Mouse (Mus musculus): ENCODE results near the gene Mthfsd. TPM values are rescaled to one million over a fixed set of nuclear protein-coding genes. Genes with fewer than 3 reads are reported as not detected.

Mthfsd gene
- polyA plus RNA-seq, 1 experiment, result 38.9 TPM

DNA sequence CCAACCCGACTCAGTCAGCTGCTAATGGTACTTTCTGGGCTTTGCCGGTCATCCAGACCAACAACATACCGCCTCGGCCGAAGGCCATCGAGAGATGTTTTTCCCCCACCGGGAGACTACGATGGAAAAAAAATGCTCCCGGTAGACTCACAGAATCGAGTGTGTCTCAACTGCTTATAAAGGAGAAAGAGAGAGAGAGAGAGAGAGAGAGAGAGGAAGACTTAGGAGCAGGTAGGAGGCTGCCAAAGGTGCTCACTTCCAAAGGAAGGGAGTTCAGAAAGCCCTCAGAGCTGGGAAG lies 33.4 kb downstream of the Mthfsd start:
- Histone ChIP-seq H3K27ac (ENCODE audit: insufficient read depth, low read length) (no peak overlapping the region), H3K4me3 (ENCODE audit: low read depth, low read length) (no peak overlapping the region), H3K27me3 (ENCODE audit: control insufficient read depth, insufficient read depth, low read length, poor library complexity, severe bottlenecking) (peaks cover 33% of the 10 kb centered on the region), H3K4me1 (ENCODE audit: control insufficient read depth, insufficient read depth, low read length) (no peaks in the 10 kb centered on the region), H3K9ac (ENCODE audit: low read depth, poor library complexity, severe bottlenecking) (no peak overlapping the region), H3K9me3 (replicated peaks; ENCODE audit: control insufficient read depth, insufficient read depth, low read length, poor library complexity, severe bottlenecking) (no peaks in the 10 kb centered on the region), H3K36me3 (ENCODE audit: control insufficient read depth, insufficient read depth, low read length, poor library complexity, severe bottlenecking) (no peaks in the 10 kb centered on the region)
- TF ChIP-seq CTCF (IDR thresholded peaks at IDR 0.05; ENCODE audit: low read depth, low read length) (no peak), POLR2A (IDR thresholded peaks at IDR 0.05; ENCODE audit: insufficient read depth, low read length) (no peak), EP300 (IDR thresholded peaks at IDR 0.05; ENCODE audit: insufficient read depth, low read depth, low read length) (no peak)

DNA sequence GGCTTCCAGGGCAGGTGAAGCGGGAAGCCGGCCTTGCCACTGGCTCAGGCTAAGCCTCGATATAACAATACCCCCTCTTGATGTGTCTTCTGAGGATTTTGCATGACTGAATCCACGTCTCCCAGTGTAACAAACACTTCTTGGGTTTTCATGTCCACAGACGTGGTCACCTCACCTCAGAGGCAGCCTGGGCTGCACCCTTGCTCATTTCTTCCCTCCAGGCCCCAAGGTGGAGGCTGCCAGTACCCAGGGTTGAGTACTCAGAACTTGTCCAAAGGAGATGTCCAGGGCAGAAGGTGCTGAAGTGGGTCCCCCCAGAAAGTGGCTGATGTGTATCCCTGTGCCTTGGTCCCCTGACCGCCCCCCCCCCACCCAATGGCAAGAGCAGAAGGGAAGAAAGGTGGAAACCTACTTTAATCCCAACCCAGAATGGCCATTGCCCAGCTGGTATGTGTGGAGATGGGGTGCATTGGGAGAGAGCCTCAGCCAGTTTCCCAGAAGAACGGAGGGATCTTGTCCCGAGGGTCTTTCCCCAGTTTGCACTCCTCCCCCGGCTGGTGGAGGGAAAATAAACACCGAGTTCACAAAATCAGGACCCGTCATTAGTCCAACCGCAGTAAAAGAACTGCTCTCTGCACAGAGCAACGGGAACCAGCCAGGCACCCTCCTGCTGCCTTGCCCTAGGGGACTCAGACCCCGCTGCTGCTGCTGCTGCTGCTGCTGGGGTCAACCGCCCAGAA lies 33.9 kb downstream of the Mthfsd start:
- no peak overlapping the region for H3K4me3 ChIP-seq (ENCODE audit: low read depth, low read length)
- peaks cover 29% of the 10 kb centered on the region for H3K27me3 ChIP-seq (ENCODE audit: control insufficient read depth, insufficient read depth, low read length, poor library complexity, severe bottlenecking)
- no peak for TF ChIP-seq POLR2A (IDR thresholded peaks at IDR 0.05; ENCODE audit: insufficient read depth, low read length)
- no peak for TF ChIP-seq CTCF (IDR thresholded peaks at IDR 0.05; ENCODE audit: low read depth, low read length)
- TF ChIP-seq EP300 (IDR thresholded peaks at IDR 0.05; ENCODE audit: insufficient read depth, low read depth, low read length), result no peak
- H3K36me3 ChIP-seq (ENCODE audit: control insufficient read depth, insufficient read depth, low read length, poor library complexity, severe bottlenecking), result no peaks in the 10 kb centered on the region
- no peaks in the 10 kb centered on the region for H3K4me1 ChIP-seq (ENCODE audit: control insufficient read depth, insufficient read depth, low read length)
- H3K27ac ChIP-seq (ENCODE audit: insufficient read depth, low read length), result no peak overlapping the region
- no peak overlapping the region for H3K9ac ChIP-seq (ENCODE audit: low read depth, poor library complexity, severe bottlenecking)
- H3K9me3 ChIP-seq (replicated peaks; ENCODE audit: control insufficient read depth, insufficient read depth, low read length, poor library complexity, severe bottlenecking), result no peaks in the 10 kb centered on the region

DNA sequence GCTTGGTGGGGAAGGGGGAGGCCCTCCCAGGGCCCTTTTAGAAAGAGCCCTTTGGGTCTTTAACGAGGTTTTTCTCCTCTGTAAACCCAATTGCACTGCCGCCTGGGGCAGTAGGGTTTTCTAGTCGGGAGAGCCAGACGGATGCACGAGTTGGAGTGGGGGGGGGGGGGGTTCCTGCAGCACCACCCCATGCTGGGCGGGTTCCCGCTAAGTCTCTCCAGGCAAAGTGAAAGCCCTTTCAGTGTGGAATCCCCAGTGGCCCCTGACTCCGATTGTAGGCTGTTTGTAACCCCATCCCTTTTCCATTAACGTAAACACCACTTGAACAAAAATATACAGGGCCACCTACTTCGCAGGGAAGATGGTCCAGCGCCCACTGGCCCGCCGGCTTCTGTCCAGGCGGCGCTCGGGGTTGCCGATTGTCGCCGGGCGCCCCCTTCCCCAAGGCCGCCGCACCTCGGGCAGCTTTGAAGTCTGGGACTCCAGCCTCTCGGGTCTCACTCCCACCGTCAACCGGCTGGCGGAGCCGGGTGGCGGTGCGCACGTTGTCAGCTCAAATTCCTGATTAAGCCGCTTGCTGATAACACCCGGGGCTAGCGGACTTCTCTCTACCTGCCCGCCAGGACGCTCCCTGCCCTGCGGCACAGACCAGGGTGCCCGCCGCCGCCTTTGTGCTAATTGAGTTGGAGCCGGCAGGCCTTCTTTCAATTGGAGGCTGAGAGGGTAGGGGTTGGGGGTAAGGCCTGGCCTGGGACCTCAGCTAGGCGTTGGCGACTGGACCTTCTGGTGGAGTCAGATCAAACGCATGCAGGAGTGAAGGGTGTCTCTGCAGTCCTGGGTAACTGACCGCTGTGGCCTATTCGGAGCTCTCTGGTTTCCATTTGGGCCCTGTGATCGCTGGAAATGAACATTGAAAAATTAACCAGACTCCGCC lies 34.8 kb downstream of the Mthfsd start:
- no peaks in the 10 kb centered on the region for H3K9me3 ChIP-seq (replicated peaks; ENCODE audit: control insufficient read depth, insufficient read depth, low read length, poor library complexity, severe bottlenecking)
- H3K27me3 ChIP-seq (ENCODE audit: control insufficient read depth, insufficient read depth, low read length, poor library complexity, severe bottlenecking), result peaks cover 27% of the 10 kb centered on the region
- H3K9ac ChIP-seq (ENCODE audit: low read depth, poor library complexity, severe bottlenecking), result 0 out of 2 replicates have a peak overlapping the region, but pooled peaks have one; percentile 18
- peak overlapping the region; percentile 26 for H3K4me3 ChIP-seq (ENCODE audit: low read depth, low read length)
- H3K36me3 ChIP-seq (ENCODE audit: control insufficient read depth, insufficient read depth, low read length, poor library complexity, severe bottlenecking), result no peaks in the 10 kb centered on the region
- H3K27ac ChIP-seq (ENCODE audit: insufficient read depth, low read length), result no peak overlapping the region
- H3K4me1 ChIP-seq (ENCODE audit: control insufficient read depth, insufficient read depth, low read length), result no peaks in the 10 kb centered on the region
- TF ChIP-seq EP300 (IDR thresholded peaks at IDR 0.05; ENCODE audit: insufficient read depth, low read depth, low read length) (no peak), CTCF (IDR thresholded peaks at IDR 0.05; ENCODE audit: low read depth, low read length) (no peak), POLR2A (IDR thresholded peaks at IDR 0.05; ENCODE audit: insufficient read depth, low read length) (no peak)

DNA sequence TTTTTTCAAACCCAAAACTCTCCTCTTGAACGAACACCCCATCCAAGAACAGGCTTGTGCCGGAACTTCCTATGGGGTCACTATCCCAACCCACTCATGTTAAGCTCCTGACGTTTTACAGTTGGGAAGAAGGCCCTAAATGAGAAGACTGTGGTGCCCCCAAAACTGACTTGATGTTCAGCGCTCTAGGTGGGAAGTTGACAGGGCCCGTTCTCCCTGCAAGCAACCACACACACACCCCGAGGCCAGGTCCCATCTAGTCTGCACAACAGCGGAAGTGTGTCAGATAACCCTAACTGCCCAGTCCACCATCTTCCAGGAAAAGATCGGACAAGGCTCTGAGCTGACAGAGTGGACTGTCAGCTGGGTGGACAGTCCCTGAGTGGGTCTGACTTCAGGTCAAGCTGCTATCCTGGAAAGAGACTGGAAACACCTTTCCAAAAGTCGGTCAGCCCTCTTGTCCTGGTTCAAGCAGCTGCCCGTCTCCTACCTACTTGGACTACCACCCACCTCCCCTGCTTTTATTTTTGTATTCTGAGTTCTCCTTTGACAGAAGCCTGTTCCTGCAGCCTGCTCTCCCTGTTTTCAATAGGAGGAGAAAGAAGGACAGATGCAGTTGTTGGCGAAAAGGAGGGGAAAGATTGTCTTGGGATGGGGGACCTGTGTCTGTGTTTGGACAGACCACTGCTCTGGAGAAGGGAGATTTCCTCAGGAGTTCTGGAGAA lies 35.6 kb downstream of the Mthfsd start:
- no peaks in the 10 kb centered on the region for H3K9me3 ChIP-seq (replicated peaks; ENCODE audit: control insufficient read depth, insufficient read depth, low read length, poor library complexity, severe bottlenecking)
- peaks cover 27% of the 10 kb centered on the region for H3K27me3 ChIP-seq (ENCODE audit: control insufficient read depth, insufficient read depth, low read length, poor library complexity, severe bottlenecking)
- no peak overlapping the region for H3K27ac ChIP-seq (ENCODE audit: insufficient read depth, low read length)
- H3K4me1 ChIP-seq (ENCODE audit: control insufficient read depth, insufficient read depth, low read length), result no peaks in the 10 kb centered on the region
- H3K9ac ChIP-seq (ENCODE audit: low read depth, poor library complexity, severe bottlenecking), result no peak overlapping the region
- TF ChIP-seq CTCF (IDR thresholded peaks at IDR 0.05; ENCODE audit: low read depth, low read length) (no peak), EP300 (IDR thresholded peaks at IDR 0.05; ENCODE audit: insufficient read depth, low read depth, low read length) (no peak), POLR2A (IDR thresholded peaks at IDR 0.05; ENCODE audit: insufficient read depth, low read length) (no peak)
- H3K4me3 ChIP-seq (ENCODE audit: low read depth, low read length), result no peak overlapping the region
- H3K36me3 ChIP-seq (ENCODE audit: control insufficient read depth, insufficient read depth, low read length, poor library complexity, severe bottlenecking), result no peaks in the 10 kb centered on the region

DNA sequence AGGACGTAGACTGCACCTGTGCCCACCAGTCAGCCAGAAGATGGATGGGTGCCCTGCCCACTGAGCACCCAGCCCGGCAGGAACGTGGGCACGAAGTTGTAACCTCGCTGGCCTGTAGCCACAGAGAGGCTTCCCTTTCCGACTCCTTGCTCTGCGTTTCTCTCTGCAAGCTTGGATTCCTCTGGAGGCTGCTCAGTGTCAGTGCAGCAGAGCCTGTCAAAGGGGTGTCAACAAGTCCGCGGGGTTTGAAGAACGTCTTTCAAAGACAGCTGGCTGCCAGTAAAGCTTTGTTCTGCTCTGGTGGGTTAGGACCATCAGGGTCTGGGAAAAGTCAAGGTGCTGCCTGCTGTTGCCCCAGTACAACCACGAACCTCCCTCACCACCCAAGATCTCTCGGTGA lies 36.7 kb downstream of the Mthfsd start:
- Histone ChIP-seq H3K27me3 (ENCODE audit: control insufficient read depth, insufficient read depth, low read length, poor library complexity, severe bottlenecking) (peaks cover 24% of the 10 kb centered on the region), H3K4me1 (ENCODE audit: control insufficient read depth, insufficient read depth, low read length) (no peaks in the 10 kb centered on the region), H3K9ac (ENCODE audit: low read depth, poor library complexity, severe bottlenecking) (no peak overlapping the region), H3K27ac (ENCODE audit: insufficient read depth, low read length) (no peak overlapping the region), H3K9me3 (replicated peaks; ENCODE audit: control insufficient read depth, insufficient read depth, low read length, poor library complexity, severe bottlenecking) (no peaks in the 10 kb centered on the region), H3K4me3 (ENCODE audit: low read depth, low read length) (no peak overlapping the region), H3K36me3 (ENCODE audit: control insufficient read depth, insufficient read depth, low read length, poor library complexity, severe bottlenecking) (no peaks in the 10 kb centered on the region)
- TF ChIP-seq CTCF (IDR thresholded peaks at IDR 0.05; ENCODE audit: low read depth, low read length) (no peak), POLR2A (IDR thresholded peaks at IDR 0.05; ENCODE audit: insufficient read depth, low read length) (no peak), EP300 (IDR thresholded peaks at IDR 0.05; ENCODE audit: insufficient read depth, low read depth, low read length) (no peak)
